Mouse (Mus musculus) kidney, adult 2 months (tissue): ENCODE measurements at regions not wholly inside any gene's neighbourhood (a gene's known extent, or its start where the extent isn't known, plus 50 kb on each side); places are given as distances from the start of the nearest gene placed in this dataset.

Source experiments
- DNase-seq: peaks from one replicate; pipeline ENCODE4 v3.0.0; 2021
- H3K27ac ChIP-seq: fragments of 200-500 bp; 2 replicates; pipeline ENCODE4 v1.5.1; 2012; ENCODE audit warnings: low read depth, low read length, control low read depth, inconsistent platforms; ENCODE audit not compliant: insufficient read depth
- H3K27me3 ChIP-seq: fragments of 200-500 bp; replicated peaks from 2 replicates; pipeline ENCODE4 v1.6.1; 2012; ENCODE audit warnings: mild to moderate bottlenecking, moderate library complexity, low read length, inconsistent platforms; ENCODE audit not compliant: control insufficient read depth, insufficient read depth
- H3K36me3 ChIP-seq: fragments of 200-500 bp; 2 replicates; pipeline ENCODE4 v1.6.1; 2012; ENCODE audit warnings: mild to moderate bottlenecking, moderate library complexity, low read length, inconsistent platforms; ENCODE audit not compliant: control insufficient read depth, insufficient read depth
- H3K4me1 ChIP-seq: fragments of 200-500 bp; 2 replicates; pipeline ENCODE4 v1.6.1; 2011; ENCODE audit warnings: low read length; ENCODE audit not compliant: control insufficient read depth, insufficient read depth
- H3K4me3 ChIP-seq: fragments of 200-500 bp; 2 replicates; pipeline ENCODE4 v1.5.1; 2011; ENCODE audit warnings: mild to moderate bottlenecking, low read depth, low read length, control low read depth; ENCODE audit not compliant: insufficient read depth
- CTCF ChIP-seq: fragments of 200-500 bp; conservative IDR thresholded peaks from 2 replicates; pipeline ENCODE4 v1.5.1; 2011; ENCODE audit warnings: low read depth, mild to moderate bottlenecking, control low read depth, low read length, moderate library complexity, mixed read lengths; ENCODE audit not compliant: insufficient read depth, insufficient read length
- POLR2A ChIP-seq: fragments of 200-500 bp; IDR thresholded peaks from one replicate; pipeline ENCODE4 v1.6.1; 2011; ENCODE audit warnings: low read depth, low read length, control low read depth
- WGBS: fragments of 180-500 bp; shearing (Covaris S2); methylation state at CpG from one replicate; pipeline ENCODE4 v1.1.7; 2018; 5-methylcytosine and 5-hydroxymethylcytosine counted together

DNA sequence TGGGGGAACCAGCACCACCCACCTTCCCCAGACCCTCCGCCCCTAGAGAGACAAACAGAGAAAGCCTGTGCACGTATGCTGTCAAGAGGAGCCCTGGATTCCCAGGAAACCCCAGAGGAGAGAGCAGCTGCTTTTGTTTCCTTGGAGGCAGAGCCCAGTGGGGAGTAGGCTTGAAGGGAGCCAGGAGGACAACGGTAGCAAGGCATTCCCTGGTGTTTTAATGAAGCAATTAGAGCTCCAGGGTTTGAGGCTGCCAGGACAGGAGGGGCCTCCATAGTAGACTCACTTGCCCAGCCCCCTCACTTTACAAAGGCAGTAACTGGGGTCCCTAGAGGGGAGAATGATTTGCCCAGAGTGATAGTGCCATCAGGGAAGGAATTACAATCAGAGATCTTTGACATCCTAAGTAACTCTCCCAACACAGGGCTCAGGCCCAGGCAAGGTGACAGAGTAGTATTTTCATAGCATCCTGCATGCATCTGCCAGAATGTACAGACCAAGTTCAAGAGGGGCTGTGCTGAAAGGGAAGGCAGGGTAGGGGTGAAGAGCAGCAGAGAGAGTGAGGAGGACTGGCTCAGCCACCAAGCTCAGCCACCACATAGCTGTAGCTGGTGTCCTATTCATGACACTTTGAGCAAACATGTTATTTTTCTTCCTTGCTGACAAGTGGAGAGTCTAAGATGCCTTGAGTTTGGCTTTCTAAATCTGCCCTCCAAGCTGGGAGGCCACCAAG, 389.0 kb downstream of the Nedd1 start:
- 59% methylated on average over 3 of the region's 3 CpGs for WGBS
- DNase-seq = no peak
- Histone ChIP-seq H3K27ac (no peak overlapping the region), H3K4me1 (no peaks in the 10 kb centered on the region), H3K27me3 (no peaks in the 10 kb centered on the region), H3K36me3 (no peaks in the 10 kb centered on the region), H3K4me3 (no peak overlapping the region)
- TF ChIP-seq CTCF = no peak

DNA sequence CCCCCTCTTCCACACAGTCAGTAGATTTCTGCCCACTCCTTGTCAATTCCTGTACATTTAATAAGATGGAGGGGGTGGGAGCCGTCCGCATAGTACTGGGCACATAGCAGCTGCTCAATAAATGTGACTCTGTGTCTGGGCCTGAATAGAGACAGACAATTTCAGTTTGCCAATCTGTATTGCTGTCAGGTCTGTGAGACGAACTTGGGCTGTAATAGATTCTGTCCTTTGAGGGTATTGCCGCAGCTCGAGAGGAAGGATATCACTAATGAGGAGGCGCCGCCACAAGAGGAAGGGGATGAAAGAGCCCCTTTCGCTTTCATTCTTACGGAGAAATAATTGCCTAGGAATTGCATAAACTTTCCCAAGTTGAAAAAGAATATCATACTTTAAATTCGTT, 392.1 kb downstream of the Nedd1 start:
- 87% methylated on average over 10 of the region's 10 CpGs for WGBS
- TF ChIP-seq CTCF (no peak), POLR2A (no peak)
- Histone ChIP-seq H3K27ac (no peak overlapping the region), H3K36me3 (no peaks in the 10 kb centered on the region), H3K4me1 (no peaks in the 10 kb centered on the region), H3K4me3 (no peak overlapping the region), H3K27me3 (no peaks in the 10 kb centered on the region)
- DNase-seq = no peak

DNA sequence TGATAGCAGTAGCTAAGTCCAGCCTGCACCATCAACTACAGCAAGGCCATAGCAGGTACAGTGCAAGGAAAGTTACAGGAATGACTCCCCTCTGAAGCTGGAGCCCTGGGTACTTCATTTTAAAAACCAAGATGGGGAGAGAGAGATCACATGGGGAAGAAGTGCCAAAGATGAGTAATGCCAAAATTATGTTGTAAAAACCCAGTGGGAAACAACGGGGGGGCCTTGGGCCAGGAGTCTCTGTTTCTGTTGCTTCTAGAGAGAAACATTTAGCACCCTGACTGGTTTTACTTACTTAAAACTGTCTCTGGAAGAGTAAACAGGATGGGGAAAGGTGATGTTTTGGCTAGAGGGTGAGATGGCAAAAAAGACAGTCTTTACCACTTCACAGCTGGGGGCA, 392.6 kb downstream of the Nedd1 start:
- Histone ChIP-seq H3K27ac (no peak overlapping the region), H3K4me1 (no peaks in the 10 kb centered on the region), H3K4me3 (no peak overlapping the region), H3K36me3 (no peaks in the 10 kb centered on the region), H3K27me3 (no peaks in the 10 kb centered on the region)
- TF ChIP-seq CTCF (no peak), POLR2A (no peak)
- WGBS = 52% methylated on average over 1 of the region's 1 CpGs
- DNase-seq = no peak

DNA sequence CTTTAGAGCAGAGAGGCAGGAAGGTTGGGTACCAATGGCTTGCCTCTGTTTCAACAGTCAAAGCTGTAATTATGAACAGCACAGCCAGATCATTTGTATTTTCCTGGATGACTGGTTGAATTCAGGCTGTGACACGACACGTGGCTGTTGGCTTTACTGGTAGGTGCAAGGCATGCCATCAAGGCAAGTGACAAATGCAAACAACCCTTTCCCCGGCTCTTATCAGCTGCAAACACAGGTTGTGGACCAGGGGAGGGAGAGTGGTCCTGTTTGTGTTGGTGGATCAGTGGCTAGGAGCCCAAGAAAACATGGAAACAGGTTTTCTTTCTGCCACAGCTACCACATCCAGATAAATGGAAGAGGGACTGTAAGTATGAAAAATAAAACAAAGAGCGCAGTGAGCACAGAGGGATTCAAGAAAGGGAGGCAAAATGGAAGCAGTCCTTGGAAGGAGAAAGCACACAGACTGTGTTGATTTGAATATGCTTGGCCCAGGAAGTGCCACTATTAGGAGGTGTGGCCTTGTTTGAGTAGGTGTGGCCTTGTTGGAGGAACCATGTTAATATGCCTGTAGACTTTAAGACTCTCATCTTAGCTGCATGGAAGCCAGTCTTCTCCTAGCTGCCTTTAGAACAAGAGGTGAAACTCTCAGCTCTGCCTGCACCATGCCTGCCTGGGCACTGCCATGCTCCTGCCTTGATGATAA, 396.8 kb downstream of the Nedd1 start:
- no peak overlapping the region for H3K4me3 ChIP-seq
- no peak overlapping the region for H3K27ac ChIP-seq
- DNase-seq = no peak
- no peak for TF ChIP-seq CTCF
- no peak for TF ChIP-seq POLR2A
- WGBS = 83% methylated on average over 4 of the region's 4 CpGs
- H3K36me3 ChIP-seq = no peaks in the 10 kb centered on the region
- no peaks in the 10 kb centered on the region for H3K27me3 ChIP-seq
- H3K4me1 ChIP-seq = no peaks in the 10 kb centered on the region

DNA sequence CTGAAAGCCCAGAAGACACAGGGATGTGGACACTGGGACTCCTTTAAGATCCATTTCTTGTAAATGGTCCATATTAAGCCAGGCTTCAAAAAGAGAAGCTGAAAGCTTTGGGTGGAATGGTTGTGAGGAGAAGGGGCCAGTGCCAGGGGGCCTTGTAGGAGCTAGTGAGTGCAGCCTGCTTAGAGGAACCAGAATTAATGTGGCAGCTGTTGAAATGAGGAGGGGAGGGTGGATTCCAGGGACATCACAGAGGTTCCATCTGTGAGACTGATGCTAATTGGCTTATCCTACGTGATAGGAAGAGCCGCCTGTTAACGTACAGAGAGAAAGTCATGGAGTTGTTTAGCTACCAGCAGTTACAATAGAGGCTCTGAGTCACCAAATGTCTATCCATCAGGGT, 407.6 kb downstream of the Nedd1 start:
- 87% methylated on average over 3 of the region's 3 CpGs for WGBS
- H3K4me3 ChIP-seq = no peak overlapping the region
- no peaks in the 10 kb centered on the region for H3K36me3 ChIP-seq
- TF ChIP-seq POLR2A (no peak), CTCF (no peak)
- H3K4me1 ChIP-seq = no peaks in the 10 kb centered on the region
- DNase-seq = no peak
- no peak overlapping the region for H3K27ac ChIP-seq
- no peaks in the 10 kb centered on the region for H3K27me3 ChIP-seq

DNA sequence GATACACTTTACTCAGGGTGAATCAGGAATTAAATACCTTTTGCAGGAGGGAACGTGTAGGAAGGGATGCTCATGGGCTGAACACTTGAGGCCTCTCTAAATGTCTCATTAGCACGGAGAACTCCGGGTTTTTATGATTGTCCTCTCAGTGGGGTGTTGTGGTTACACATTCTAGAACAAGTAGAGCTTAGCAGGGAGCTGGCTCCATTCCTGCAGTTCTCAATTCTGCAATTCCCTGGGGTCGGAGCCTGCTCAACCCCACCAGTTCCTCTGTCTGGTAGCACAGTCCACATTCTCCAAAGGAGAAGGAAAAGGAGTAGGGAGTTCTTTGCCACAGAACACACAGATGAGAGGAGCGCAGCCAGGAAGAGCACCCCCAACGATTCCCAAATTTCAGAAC, 409.9 kb downstream of the Nedd1 start:
- H3K36me3 ChIP-seq = no peaks in the 10 kb centered on the region
- TF ChIP-seq CTCF = no peak
- no peak for TF ChIP-seq POLR2A

DNA sequence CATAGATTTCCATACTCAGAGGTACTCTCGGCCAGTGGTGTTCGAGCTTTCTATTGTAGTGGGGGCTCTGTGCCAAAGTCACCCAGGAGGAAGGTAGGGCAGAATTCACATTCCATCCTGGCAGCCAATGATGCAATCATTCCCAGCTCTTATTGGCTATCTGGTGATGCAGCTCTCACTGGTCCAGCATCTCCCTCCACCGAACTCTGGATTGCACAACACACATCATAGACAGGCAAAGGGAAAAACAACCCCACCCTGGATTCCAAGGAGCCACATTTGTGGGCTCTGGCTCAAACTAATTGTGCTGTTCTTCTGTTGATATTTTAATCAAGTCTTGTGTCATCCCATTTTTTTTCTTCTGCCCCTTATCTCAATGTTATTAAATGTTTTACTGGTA, 413.6 kb downstream of the Nedd1 start:
- H3K4me3 ChIP-seq = no peak overlapping the region
- no peak for DNase-seq
- no peak overlapping the region for H3K27ac ChIP-seq
- peaks cover 2% of the 10 kb centered on the region; the same call in 1 of the 2 replicates for H3K4me1 ChIP-seq
- no peaks in the 10 kb centered on the region for H3K36me3 ChIP-seq
- whole genome bisulfite sequencing = 73% methylated on average over 3 of the region's 3 CpGs
- TF ChIP-seq POLR2A (no peak), CTCF (no peak)
- no peaks in the 10 kb centered on the region for H3K27me3 ChIP-seq

More for the DNA sequence above, 409.9 kb downstream of the Nedd1 start:
- Histone ChIP-seq H3K27ac (no peak overlapping the region), H3K4me3 (no peak overlapping the region), H3K4me1 (peaks cover 2% of the 10 kb centered on the region; the same call in 1 of the 2 replicates), H3K27me3 (no peaks in the 10 kb centered on the region)
- DNase-seq = no peak
- WGBS = 68% methylated on average over 6 of the region's 6 CpGs

DNA sequence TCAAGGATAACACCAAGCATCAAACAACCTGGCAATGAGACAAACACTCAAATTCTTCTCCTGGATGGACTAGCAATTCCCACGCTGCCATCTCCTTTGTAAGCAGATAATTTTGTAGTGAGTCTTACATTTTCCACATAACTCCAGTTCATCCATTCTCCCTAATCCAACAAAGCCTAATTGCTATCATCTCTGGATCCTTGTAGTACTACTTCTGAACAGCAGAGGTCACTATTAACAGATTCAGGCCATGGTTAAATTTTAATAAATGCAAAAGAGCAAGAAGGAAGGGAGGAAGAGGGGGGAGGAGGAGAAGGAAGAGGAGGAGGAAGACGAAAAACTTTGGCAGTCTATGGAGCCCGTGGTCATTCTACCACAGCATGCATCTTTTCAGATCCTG, 414.4 kb downstream of the Nedd1 start:
- no peak overlapping the region for H3K27ac ChIP-seq
- no peak overlapping the region for H3K4me3 ChIP-seq
- DNase-seq = peak; percentile 65
- WGBS = 11% methylated on average over 3 of the region's 3 CpGs
- no peaks in the 10 kb centered on the region for H3K27me3 ChIP-seq
- TF ChIP-seq CTCF = peak; percentile 24; the same call in 1 of the 2 replicates
- TF ChIP-seq POLR2A = no peak
- peaks cover 2% of the 10 kb centered on the region; the same call in 1 of the 2 replicates for H3K4me1 ChIP-seq
- H3K36me3 ChIP-seq = no peaks in the 10 kb centered on the region
